Mouse (Mus musculus) C2C12 (cell line): ENCODE data around the gene Sirt7. TPM values are rescaled to one million over a fixed set of nuclear protein-coding genes. Genes with fewer than 3 reads are reported as not detected.

Experiments used
- H3K27me3 ChIP-seq: one replicate; pipeline ENCODE4 v1.6.1; 2011; ENCODE audit not compliant: control insufficient read depth, insufficient read depth, insufficient read length
- H3K36me3 ChIP-seq: one replicate; pipeline ENCODE4 v1.6.1; 2011; ENCODE audit not compliant: control insufficient read depth, insufficient read depth
- H3K4me3 ChIP-seq: one replicate; pipeline ENCODE4 v1.5.1; 2011; ENCODE audit warnings: mild to moderate bottlenecking, control low read depth; ENCODE audit not compliant: poor library complexity, insufficient read depth, severe bottlenecking
- H3K79me2 ChIP-seq: one replicate; pipeline ENCODE4 v1.6.1; 2011; ENCODE audit not compliant: control insufficient read depth, insufficient read depth
- H3K79me3 ChIP-seq: one replicate; pipeline ENCODE4 v1.6.1; 2011; ENCODE audit warnings: low read depth, control low read depth
- H3ac ChIP-seq: one replicate; pipeline ENCODE3; 2011; ENCODE audit warnings: low read depth; ENCODE audit not compliant: control insufficient read depth, insufficient read length
- CEBPB ChIP-seq: IDR thresholded peaks from one replicate; pipeline ENCODE4 v1.6.1; 2011; ENCODE audit warnings: low read depth, mild to moderate bottlenecking, control low read depth, moderate library complexity
- CTCF ChIP-seq: IDR thresholded peaks from one replicate; pipeline ENCODE4 v1.5.1; 2011; ENCODE audit not compliant: control insufficient read depth, insufficient read depth, insufficient read length
- FOSL1 ChIP-seq: IDR thresholded peaks from one replicate; pipeline ENCODE4 v1.8.0; 2011; ENCODE audit warnings: mild to moderate bottlenecking, low read length; ENCODE audit not compliant: poor library complexity, insufficient read depth, severe bottlenecking
- MAX ChIP-seq: IDR thresholded peaks from one replicate; pipeline ENCODE4 v1.6.1; 2011; ENCODE audit warnings: mild to moderate bottlenecking, control low read depth
- MYOD1 ChIP-seq: IDR thresholded peaks from one replicate; pipeline ENCODE4 v1.6.1; 2011; ENCODE audit warnings: low read depth; ENCODE audit not compliant: control insufficient read depth, insufficient read length
- MYOG ChIP-seq: IDR thresholded peaks from one replicate; pipeline ENCODE4 v1.6.1; 2011; ENCODE audit not compliant: control insufficient read depth, insufficient read length; ENCODE audit errors: extremely low read depth
- USF1 ChIP-seq: IDR thresholded peaks from one replicate; pipeline ENCODE4 v1.6.1; 2011; ENCODE audit warnings: low read depth, mild to moderate bottlenecking, control low read depth, moderate library complexity
- polyA plus RNA-seq: library from polyadenylated mRNA; unstranded; fragments of >200 nt; fragmentation: generic; extraction: Trizol; gene quantifications from one replicate; pipeline ENCODE4 v1.2.1, GENCODE M21; 2012; ENCODE audit warnings: missing spikeins

Gene Sirt7
- polyA plus RNA-seq, 1 experiment: 21.9 TPM

DNA sequence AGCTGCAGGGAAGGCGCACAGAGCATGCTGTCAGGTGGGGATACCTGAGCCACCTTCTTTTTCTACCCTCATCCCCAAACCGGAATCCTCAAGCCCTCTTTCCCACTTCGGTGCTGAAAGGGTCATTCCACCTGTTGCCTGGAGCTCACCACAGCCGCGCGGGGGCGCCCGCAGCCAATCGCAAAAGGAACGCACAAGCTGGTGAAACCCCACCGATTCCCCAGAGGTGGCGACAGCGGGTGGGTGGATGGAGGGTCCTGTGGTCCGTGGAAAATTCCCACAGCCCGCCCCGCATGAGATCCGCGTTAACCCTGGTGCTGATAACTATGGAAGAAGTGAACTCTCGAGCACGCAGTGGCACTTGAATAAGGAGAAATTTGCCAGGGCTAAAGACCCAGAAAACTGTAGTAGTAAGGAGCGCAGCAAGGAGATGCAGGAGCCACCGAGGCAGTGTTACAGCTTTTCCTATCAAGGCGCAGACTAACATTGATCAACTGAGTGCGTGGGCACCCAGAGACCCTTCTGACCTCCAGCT, 33.9 kb upstream of the Sirt7 start:
- Histone ChIP-seq H3K4me3 (no peak overlapping the region), H3K27me3 (peaks cover 59% of the 10 kb centered on the region), H3K79me3 (no peaks in the 10 kb centered on the region), H3K36me3 (no peaks in the 10 kb centered on the region), H3ac (no peak overlapping the region), H3K79me2 (no peaks in the 10 kb centered on the region)
- TF ChIP-seq CTCF: peak; percentile 89
- TF ChIP-seq MYOD1: peak; percentile 56
- no peak for TF ChIP-seq FOSL1

DNA sequence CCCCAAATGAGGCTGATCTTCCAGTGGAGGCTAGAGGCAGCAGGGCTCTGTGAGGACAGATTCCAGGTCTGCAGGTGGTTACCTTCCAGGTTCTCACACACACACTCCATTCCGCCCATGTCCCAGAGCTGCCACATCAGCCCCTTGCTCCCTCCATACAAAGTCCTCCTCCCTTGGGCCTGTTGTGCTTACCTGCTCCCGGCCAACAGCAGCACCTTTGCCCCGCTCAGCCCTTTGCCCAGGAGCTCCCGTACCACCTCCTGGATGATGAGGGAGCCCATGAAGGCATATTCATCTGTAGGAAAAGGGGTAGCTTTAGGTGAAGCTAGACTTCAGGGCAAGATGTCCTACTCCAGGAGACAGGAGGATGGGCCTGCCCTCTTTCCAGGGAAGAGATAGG, 32.3 kb upstream of the Sirt7 start:
- Histone ChIP-seq H3K27me3 (peaks cover 53% of the 10 kb centered on the region), H3K4me3 (no peak overlapping the region), H3ac (no peak overlapping the region), H3K79me2 (no peaks in the 10 kb centered on the region), H3K79me3 (no peaks in the 10 kb centered on the region), H3K36me3 (no peaks in the 10 kb centered on the region)
- TF ChIP-seq USF1 (no peak), MAX (no peak), CTCF (no peak), MYOD1 (no peak), CEBPB (no peak), MYOG (no peak), FOSL1 (no peak)

DNA sequence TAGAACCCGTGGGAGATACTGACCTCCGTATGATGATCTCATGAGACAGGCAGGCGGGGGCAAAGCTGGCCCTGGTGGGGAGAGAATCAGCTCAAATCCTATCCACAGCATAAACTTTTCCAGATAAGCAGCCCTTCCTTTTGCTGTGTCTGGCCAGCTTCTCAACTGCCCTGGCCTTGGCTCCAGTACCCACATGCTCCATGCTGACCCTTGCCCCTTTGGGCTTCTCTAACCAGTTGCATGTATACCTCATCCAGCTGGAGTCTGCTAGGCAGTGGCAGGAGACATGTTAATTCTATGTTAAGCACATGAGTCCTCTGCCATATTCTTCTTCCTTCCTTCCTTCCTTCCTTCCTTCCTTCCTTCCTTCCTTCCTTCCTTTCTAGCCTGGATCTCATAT, 29.7 kb upstream of the Sirt7 start:
- H3K4me3 ChIP-seq: no peak overlapping the region
- TF ChIP-seq USF1 (no peak), FOSL1 (no peak), CEBPB (no peak)
- no peaks in the 10 kb centered on the region for H3K79me2 ChIP-seq
- no peaks in the 10 kb centered on the region for H3K79me3 ChIP-seq
- H3K36me3 ChIP-seq: no peaks in the 10 kb centered on the region
- no peak overlapping the region for H3ac ChIP-seq
- H3K27me3 ChIP-seq: peaks cover 28% of the 10 kb centered on the region

DNA sequence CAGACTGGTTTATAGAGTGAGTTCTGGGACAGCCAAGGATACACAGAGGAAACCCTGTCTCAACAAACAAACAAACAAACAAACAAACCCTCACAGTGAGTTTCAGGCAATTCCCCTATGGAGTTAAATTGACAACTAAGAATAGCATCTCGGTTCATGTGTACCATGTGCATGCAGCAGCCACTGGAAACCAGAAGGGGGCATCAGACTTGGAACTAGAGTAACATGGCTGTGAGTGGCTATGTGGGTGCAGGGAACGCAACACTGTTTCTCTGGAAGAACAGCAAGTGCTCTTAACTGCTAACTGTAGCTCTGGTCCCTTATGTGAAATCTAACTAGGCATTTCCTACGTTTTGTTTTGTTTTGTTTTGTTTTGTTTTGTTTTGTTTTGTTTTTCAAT, 26.8 kb upstream of the Sirt7 start:
- Histone ChIP-seq H3K79me2 (no peaks in the 10 kb centered on the region), H3ac (no peak overlapping the region), H3K36me3 (no peaks in the 10 kb centered on the region), H3K27me3 (peaks cover 15% of the 10 kb centered on the region), H3K79me3 (no peaks in the 10 kb centered on the region), H3K4me3 (no peak overlapping the region)
- TF ChIP-seq CEBPB (no peak), MAX (no peak), USF1 (no peak), FOSL1 (no peak), CTCF (no peak), MYOD1 (no peak), MYOG (no peak)

DNA sequence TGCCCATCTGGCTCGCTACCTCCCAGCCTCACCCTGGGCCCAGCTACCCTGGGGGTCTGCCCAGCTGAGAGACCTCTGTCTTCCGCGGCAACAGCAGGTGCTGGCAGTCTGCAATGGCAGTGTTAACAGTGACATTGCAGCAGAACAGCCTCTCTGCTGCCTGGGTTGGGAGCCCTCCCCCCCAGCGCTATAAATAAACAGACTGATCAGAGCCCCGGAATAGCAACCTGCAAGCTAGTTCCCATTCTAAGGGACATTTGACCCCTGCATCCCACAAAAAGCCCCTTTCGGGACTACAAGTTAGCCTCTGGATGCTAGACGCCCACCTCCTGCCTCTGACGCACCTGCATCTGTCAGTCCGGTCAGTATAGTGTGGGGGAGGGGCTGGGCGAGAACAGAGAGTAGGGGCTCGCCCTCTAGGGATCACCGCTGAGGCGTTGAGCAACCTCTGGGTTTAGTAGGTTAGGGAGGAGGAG, 23.0 kb upstream of the Sirt7 start, which contains the start of gene Myadml2:
TSS of gene Myadml2 (minus strand) at position 158 of the 476 bp plus-strand sequence.
- H3K79me3 ChIP-seq: no peaks in the 10 kb centered on the region
- H3K27me3 ChIP-seq: no peaks in the 10 kb centered on the region
- no peak within 1 kb of the TSS for H3K4me3 ChIP-seq
- H3K36me3 ChIP-seq: no peaks in the 10 kb centered on the region
- no peak within 1 kb of the TSS for H3ac ChIP-seq
- H3K79me2 ChIP-seq: no peaks in the 10 kb centered on the region
- peak; percentile 21 for TF ChIP-seq MYOD1
- no peak for TF ChIP-seq CEBPB
- TF ChIP-seq USF1: no peak

GRCm38 (mm10) chr11:120647047-120647830, 22.2 kb upstream of the Sirt7 start:
- no peak overlapping the region for H3ac ChIP-seq
- no peak overlapping the region for H3K4me3 ChIP-seq
- H3K79me2 ChIP-seq: no peaks in the 10 kb centered on the region
- no peaks in the 10 kb centered on the region for H3K36me3 ChIP-seq
- no peaks in the 10 kb centered on the region for H3K79me3 ChIP-seq
- TF ChIP-seq MYOG: no peak
- TF ChIP-seq MAX: no peak
- no peak for TF ChIP-seq CEBPB
- no peak for TF ChIP-seq FOSL1
- TF ChIP-seq USF1: no peak
- no peaks in the 10 kb centered on the region for H3K27me3 ChIP-seq
